Mouse (Mus musculus) right cerebral cortex, adult 2 months (tissue): Measurements from ENCODE around the gene Ambra1.

Experiments
- DNase-seq, 2 experiments: peaks; one replicate each; pipeline ENCODE4 v3.0.0; 2021 to 2022; ENCODE audit warnings: low spot score in 2 of 2

Ambra1 gene

DNA sequence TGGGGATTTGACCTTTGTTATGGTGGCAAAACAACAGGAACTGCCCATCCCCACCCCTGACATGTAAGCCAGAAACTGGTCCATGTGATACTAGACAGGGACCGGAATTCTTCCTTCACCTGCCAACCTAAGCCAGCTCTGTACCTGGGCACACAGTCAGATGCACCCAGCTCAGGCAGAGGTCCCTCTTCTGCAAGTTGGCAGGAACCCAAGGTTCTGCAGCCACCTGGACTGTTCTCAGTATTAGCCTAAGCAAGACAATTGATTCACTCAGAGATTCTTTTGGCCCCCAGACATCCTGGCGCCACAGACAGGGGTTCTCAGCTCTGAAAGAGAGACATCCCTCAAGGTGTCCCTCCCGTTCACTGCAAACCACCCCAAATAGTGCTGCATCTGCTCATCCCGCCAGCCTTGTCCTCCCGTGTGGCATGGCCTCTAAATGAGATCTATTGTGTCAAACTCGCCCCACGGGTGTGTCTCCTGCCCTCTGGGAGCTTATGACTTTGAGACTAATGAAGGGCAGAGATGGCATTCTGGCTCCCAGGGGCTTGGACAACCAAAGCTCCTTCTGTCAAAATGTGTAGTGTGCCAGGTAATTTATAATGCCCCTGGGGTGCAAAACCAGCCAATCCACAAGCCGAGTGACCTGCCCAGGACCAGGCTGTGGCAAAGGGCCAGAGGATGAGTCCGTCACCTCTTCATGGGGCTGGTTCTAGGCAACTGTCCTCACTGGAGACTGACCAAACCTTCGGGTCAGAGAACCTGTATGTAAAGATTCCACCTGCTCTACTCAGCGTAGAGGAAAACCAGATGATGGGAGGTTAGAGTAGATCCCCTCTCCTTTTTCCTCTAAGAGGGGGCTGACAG, 229.8 kb downstream of the Ambra1 start:
- DNase-seq, result no peak

GRCm38 (mm10) chr2:91960459-91960858, 230.5 kb downstream of the Ambra1 start:
- DNase-seq, result no peak

DNA sequence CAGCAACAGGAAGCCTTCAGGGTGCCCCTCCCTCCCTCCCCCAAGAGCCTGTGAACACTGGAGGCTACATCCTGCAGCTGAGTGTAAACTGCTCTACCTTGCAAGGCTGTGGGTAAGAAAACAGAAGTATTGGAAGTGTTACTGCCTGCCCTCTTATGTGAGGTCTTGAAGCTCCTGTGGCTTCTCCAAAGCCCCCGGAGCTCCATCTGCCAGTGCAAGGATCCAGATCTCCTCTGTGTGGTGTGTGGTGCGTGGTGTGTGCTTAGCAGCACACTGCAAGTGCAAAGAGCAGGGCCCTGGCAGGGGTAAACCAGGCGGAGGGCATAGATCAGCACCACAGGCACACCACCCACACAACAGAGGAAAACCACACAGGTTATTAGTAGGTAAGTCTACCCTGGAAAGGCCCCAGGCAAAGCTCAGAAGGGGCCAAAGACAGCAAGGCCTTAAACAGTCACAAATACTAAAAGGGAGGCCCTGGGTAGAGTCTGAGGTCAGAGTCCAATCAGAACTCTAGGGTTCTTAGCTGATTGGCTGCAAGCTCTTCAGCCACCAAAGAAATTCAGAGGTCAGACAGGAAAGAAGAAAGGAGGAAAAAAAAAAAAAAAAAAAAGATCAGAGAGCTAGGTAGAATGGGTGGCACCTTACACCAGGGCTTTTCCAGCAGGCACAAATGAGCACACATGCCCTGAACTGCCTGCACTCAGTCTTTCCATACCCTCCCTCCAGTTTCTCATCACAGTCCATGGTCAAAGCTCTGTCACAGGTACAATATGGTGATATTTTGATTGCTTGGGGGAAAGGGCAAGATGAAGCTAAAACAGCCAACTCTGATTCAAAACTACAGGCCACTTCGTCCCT, 232.2 kb downstream of the Ambra1 start:
- DNase-seq, result no peak

DNA sequence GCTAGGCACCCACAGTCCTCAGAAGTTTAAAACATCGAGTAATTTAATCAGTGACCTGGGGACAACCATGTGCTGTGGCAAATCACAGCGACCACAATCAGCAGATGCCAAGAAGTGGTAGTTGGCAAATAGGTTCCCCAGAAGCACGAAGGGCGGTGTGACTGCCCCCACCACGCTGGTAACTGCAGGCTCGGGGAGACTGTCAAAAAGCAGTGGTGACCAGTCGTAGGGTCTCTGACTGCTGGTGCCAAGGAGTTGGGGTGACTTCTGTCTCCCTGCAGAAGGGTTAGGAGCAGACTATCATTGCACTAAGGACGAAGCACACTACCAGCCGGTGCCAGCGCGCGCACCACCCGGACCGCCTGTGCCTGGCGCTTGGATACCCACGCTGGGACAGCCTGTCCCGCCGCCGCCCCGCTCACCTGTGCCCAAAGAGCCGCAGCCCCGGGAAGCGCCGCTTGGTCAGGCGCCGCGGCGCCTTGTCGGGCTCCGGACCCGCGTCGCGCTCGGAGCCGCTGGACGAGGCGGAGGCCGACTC, 233.0 kb downstream of the Ambra1 start:
- DNase-seq, result no peak

DNA sequence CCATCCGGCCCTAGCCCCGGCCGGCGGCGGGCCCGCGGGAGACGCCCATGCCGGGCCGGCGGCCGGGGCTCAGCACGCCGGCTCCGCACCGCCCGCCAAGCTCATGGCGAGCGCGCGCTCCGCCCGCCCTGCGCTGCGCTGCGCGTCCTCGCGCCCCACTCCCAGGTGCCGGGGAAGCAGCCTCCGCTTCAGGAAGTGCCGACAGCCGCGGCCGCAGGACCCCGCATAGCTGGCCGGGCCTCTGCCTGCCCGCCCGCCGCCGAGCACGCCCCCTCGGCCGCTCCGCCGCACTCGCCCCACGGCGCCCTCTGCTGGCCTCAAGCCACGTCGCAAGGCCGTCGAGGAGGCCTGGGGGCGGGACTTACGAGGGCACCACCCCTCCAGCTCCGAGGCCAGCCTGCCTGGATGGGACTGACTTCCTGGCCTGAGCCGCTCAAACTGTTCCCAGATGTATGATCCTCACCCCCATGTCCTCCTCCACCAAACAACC, 233.6 kb downstream of the Ambra1 start:
- peak; percentile 92 for DNase-seq

- no peak for DNase-seq
These were observed 234.8 kb downstream of the Ambra1 start for GRCm38 (mm10) chr2:91964610-91965204.

- no peak for DNase-seq
These were observed 235.5 kb downstream of the Ambra1 start for GRCm38 (mm10) chr2:91965417-91965816.

DNA sequence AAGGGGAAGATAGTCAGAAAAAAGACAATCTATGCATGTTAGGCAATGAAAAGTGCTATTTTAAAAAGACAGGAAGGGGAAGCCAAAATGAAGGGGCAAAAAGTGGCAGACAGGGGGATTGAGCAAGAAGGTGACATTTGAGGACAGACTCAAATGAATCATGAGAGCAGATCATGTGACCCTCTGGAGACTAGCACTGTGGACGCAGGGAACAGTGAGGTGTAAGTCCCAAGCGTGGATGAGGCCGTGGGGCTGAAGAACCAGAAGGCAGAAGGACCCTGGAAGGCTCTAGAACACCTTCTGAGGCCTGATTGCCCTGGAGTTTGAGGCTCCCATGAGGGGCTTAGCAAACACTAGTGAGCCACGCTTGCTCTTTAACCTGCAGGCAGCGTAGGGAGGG, 236.4 kb downstream of the Ambra1 start:
- no peak for DNase-seq

GRCm38 (mm10) chr2:91967962-91968361, 238.0 kb downstream of the Ambra1 start:
- DNase-seq, result no peak
